Mouse (Mus musculus) liver, embryonic 12.5 days (tissue): ENCODE measurements around the gene Ubash3a. TPM values are rescaled to one million over a fixed set of nuclear protein-coding genes. Genes with fewer than 3 reads are reported as not detected.

Source experiments
- ATAC-seq: fragments of 200-750 bp; cut with Nextera tagmentation; 2 replicates; pipeline ENCODE4 v1.8.0; 2017; ENCODE audit warnings: moderate number of reproducible peaks, mild to moderate bottlenecking, moderate library complexity
- H3K27ac ChIP-seq: fragments of 300-500 bp; sonication (generic); 2 replicates; pipeline ENCODE4 v1.5.1; 2016; ENCODE audit warnings: mild to moderate bottlenecking
- H3K27me3 ChIP-seq: fragments of 300-500 bp; sonication (generic); replicated peaks from 2 replicates; pipeline ENCODE4 v1.6.1; 2016; ENCODE audit warnings: mild to moderate bottlenecking, moderate library complexity
- H3K36me3 ChIP-seq: fragments of 300-500 bp; sonication (generic); 2 replicates; pipeline ENCODE4 v1.6.1; 2016; ENCODE audit warnings: mild to moderate bottlenecking, moderate library complexity
- H3K4me1 ChIP-seq: fragments of 300-500 bp; sonication (generic); 2 replicates; pipeline ENCODE4 v1.6.1; 2016
- H3K4me2 ChIP-seq: fragments of 300-500 bp; sonication (generic); 2 replicates; pipeline ENCODE4 v1.6.1; 2016; ENCODE audit warnings: mild to moderate bottlenecking, moderate library complexity
- H3K4me3 ChIP-seq: fragments of 300-500 bp; sonication (generic); 2 replicates; pipeline ENCODE4 v1.5.1; 2016; ENCODE audit warnings: mild to moderate bottlenecking, moderate library complexity
- H3K9ac ChIP-seq: fragments of 300-500 bp; sonication (generic); 2 replicates; pipeline ENCODE4 v1.6.1; 2016; ENCODE audit warnings: mild to moderate bottlenecking, moderate library complexity
- H3K9me3 ChIP-seq: fragments of 300-500 bp; sonication (generic); replicated peaks from 2 replicates; pipeline ENCODE4 v1.6.1; 2016; ENCODE audit warnings: mild to moderate bottlenecking, moderate library complexity
- WGBS: fragments of 180-500 bp; shearing (Covaris S2); methylation state at CpG from one replicate; pipeline ENCODE4 v1.1.7; 2016; ENCODE audit not compliant: insufficient replicate concordance; 5-methylcytosine and 5-hydroxymethylcytosine counted together
- polyA plus RNA-seq: library from polyadenylated mRNA; unstranded; fragments of >200 nt; fragmentation: Nextera tagmentation; extraction: Ambion mirVana; gene quantifications from 2 replicates; pipeline ENCODE4 v1.2.1, GENCODE M21; 2016

The Ubash3a gene
- 23.2 and 25.6 TPM in 2 replicates for polyA plus RNA-seq

DNA sequence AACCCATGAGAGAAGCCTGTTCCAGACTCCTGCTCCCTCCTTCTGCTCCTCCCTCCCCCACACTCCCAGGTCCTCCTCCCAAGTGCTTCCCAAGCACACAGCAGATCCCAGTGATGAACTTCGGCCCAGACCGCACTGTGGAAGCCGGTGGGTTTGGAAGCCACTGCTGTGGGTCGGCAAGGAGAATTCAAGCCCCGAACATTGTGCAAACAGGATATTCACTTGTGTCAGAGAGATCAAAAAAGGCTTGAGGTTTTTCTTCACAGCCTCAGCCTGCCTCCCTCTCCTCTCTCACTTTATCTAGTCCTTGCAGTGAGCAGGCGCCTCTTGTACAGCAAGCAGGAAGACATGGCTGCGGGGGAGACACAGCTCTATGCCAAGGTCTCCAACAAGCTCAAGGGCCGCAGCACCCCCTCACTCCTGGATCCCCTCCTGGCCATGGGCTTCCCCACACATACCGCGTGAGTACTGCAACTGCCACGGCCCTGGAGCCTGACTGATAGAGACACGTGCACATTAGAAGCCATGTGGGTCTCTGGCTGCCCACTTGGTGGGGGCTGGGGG lies at the start of gene Ubash3a:
Gene Ubash3a, plus strand, starts transcription at position 103 of the 564 bp plus-strand sequence.
- 13% methylated on average over 12 of the region's 12 CpGs for WGBS
- ATAC-seq: peak; percentile 77
- H3K4me3 ChIP-seq: peak within 1 kb of the TSS; percentile 54
- H3K9me3 ChIP-seq: no peaks in the 10 kb centered on the region
- H3K27me3 ChIP-seq: no peaks in the 10 kb centered on the region
- H3K9ac ChIP-seq: peak within 1 kb of the TSS; percentile 74
- peak within 1 kb of the TSS; percentile 84 for H3K27ac ChIP-seq
- peaks cover 62% of the 10 kb centered on the region for H3K4me1 ChIP-seq
- peaks cover 21% of the 10 kb centered on the region for H3K36me3 ChIP-seq
- H3K4me2 ChIP-seq: peak within 1 kb of the TSS; percentile 73

DNA sequence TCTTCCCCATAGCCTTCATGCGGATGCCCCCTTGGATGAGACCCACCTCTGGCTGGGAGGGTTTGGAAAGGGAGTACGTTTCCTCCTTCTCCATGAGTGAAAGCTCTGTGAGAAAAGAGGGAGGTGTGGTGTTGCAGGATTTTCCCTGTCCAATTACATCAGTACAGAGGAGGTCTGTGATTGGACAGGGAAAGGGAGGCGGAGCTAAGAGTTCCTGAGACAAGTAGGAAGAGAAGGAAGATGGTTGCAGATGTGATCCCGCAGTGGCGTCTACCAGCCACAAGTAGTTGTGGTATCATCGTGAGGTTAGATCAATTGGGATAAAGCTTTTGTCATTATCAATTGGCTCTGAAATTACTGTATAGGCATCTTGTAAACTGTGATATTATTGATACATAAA lies 49.8 kb upstream of the Ubash3a start:
- ATAC-seq: no peak
- Histone ChIP-seq H3K27me3 (no peaks in the 10 kb centered on the region), H3K4me2 (no peak overlapping the region), H3K4me3 (no peak overlapping the region), H3K9ac (no peak overlapping the region), H3K9me3 (peaks cover 7% of the 10 kb centered on the region; the same call in 1 of the 2 replicates), H3K36me3 (no peaks in the 10 kb centered on the region), H3K4me1 (0 out of 2 replicates have a peak, but pooled peaks cover 3% of the 10 kb centered on the region), H3K27ac (no peak overlapping the region)
- 73% methylated on average over 6 of the region's 6 CpGs for WGBS

DNA sequence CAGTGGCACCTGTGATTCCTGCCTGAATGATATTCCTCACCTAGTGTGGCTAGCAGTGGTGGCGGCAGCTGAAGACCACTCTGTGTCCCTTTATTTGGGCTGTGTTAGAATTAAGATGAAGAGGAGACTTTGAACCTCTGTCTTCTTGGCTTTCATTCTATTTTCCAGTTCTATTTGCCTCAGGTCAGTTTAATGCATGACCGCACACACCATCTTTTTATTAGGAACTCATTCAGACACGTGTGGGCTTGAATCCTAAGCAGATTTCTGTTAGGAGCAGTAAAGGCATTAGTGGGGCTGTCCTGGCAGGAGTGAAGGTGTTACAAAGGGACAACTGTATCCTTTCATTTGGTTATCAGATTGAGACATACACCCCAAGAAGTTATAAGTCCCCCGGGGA lies 47.4 kb upstream of the Ubash3a start:
- 76% methylated on average over 4 of the region's 4 CpGs for WGBS
- Histone ChIP-seq H3K27ac (no peak overlapping the region), H3K9me3 (peaks cover 7% of the 10 kb centered on the region; the same call in 1 of the 2 replicates), H3K4me2 (no peak overlapping the region), H3K36me3 (no peaks in the 10 kb centered on the region), H3K9ac (no peak overlapping the region), H3K27me3 (no peaks in the 10 kb centered on the region), H3K4me1 (no peaks in the 10 kb centered on the region), H3K4me3 (no peak overlapping the region)
- ATAC-seq: no peak

DNA sequence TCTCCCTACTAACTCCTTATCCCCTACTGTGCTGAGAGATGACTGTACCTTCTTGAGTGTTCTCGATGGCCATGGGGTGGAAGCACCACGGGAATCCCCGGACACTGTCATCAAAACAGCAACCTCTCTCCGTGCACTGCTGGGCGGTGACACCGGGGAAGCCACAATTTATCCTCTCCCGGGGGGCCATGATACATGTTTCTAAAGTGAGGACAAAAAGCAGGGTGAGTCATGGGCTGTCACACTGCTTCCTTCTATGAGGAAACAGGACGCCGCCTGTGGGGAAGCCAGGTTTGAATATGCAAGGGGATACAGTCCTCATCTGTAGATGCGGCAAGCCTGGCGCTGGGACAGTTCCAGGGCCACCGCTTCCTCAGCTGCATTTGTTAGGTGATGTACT lies 45.1 kb upstream of the Ubash3a start:
- Histone ChIP-seq H3K4me1 (no peaks in the 10 kb centered on the region), H3K27me3 (no peaks in the 10 kb centered on the region), H3K9me3 (peaks cover 7% of the 10 kb centered on the region; the same call in 1 of the 2 replicates), H3K9ac (no peak overlapping the region), H3K36me3 (no peaks in the 10 kb centered on the region), H3K27ac (no peak overlapping the region), H3K4me3 (no peak overlapping the region), H3K4me2 (no peak overlapping the region)
- 57% methylated on average over 12 of the region's 12 CpGs for WGBS
- no peak for ATAC-seq

DNA sequence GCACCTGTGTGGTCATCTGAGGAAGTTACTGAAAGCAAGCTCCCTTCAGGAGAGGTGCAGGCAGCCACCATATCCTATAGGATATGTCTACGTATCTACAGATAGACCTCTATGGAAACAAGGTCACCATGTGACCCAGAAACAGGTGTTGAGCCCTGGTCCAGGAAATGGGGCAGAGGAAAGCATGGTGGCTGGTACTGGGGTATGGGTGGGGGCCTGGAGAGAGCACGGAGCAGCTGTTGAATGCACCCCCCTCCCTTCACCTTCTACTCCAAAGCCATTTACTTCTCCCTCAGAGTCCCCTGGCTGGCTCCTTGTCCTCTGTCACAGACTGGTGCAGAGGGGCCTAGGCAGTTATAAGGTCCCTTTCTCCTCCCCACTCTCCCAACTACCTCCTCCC lies 43.9 kb upstream of the Ubash3a start:
- H3K4me3 ChIP-seq: no peak overlapping the region
- no peak overlapping the region for H3K27ac ChIP-seq
- no peak for ATAC-seq
- no peak overlapping the region for H3K4me2 ChIP-seq
- H3K4me1 ChIP-seq: no peaks in the 10 kb centered on the region
- no peaks in the 10 kb centered on the region for H3K36me3 ChIP-seq
- no peaks in the 10 kb centered on the region for H3K27me3 ChIP-seq
- WGBS: 62% methylated on average over 2 of the region's 2 CpGs
- H3K9ac ChIP-seq: no peak overlapping the region
- peaks cover 4% of the 10 kb centered on the region; the same call in 1 of the 2 replicates for H3K9me3 ChIP-seq

DNA sequence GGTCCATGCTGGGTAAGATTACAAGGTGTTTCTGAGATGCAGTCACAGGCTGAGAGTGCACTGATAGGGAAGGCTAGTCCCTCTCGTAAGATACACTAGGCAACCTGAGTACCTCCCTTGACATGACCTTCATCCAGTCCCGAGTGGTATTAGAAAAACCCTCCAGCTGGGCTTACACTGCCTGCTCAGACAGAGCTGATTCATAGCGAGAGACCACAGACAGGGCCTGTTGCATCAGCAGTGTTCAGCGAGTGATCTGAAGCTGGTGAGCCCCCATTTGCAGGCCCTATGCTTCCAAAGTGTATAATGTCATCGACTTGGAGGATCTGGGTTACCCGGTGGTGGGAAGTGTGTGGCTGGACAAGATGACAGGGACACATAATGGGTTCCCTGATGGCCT lies 42.5 kb upstream of the Ubash3a start, which contains the start of gene Tff1:
Gene Tff1, minus strand, starts transcription at position 151 of the 400 bp plus-strand sequence.
- Histone ChIP-seq H3K4me1 (no peaks in the 10 kb centered on the region), H3K27me3 (no peaks in the 10 kb centered on the region), H3K27ac (no peak within 1 kb of the TSS), H3K9me3 (no peaks in the 10 kb centered on the region), H3K4me2 (no peak within 1 kb of the TSS), H3K4me3 (no peak within 1 kb of the TSS), H3K36me3 (no peaks in the 10 kb centered on the region), H3K9ac (no peak within 1 kb of the TSS)
- WGBS: 67% methylated on average over 6 of the region's 6 CpGs
- no peak for ATAC-seq

DNA sequence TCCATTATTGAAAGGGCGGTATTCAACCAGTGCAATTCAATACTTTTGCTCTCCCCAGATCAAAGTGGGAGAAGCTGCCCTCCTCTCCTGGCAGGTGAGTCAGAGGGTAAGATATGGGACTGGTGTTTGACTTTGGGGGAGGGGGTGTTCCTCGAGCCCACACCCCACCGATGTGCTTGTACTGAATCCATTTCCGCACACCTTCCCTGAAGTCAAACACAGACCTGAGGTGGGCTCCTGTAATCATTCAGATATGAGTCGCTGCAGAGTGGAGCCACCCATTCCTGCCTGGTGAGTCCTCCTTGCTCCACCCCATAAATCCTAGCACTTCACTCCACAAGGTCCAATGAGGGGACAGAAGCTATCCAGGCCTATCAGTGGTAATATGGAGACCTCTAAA lies 37.9 kb upstream of the Ubash3a start:
- no peak overlapping the region for H3K27ac ChIP-seq

DNA sequence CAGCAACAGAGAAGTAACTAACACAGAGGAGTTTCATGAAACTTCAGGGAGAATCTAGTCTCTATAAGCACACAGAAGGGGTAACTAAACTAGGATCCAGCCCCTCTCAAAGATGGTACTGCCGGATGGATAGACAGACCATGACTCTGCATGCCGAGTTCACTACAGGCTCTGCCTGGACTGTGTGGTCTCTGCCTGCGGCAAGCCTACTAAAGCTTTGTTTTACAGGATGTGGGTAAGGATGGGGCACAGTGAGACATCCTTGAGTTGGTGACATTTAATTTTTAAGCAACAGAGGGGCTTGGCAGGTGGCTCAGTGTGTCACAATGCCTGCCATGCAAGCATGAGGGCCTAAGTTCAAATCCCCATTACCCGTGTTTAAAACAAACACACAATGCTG lies 31.4 kb upstream of the Ubash3a start:
- H3K9me3 ChIP-seq: no peaks in the 10 kb centered on the region
- no peaks in the 10 kb centered on the region; the same call in 1 of the 2 replicates for H3K27me3 ChIP-seq
- H3K9ac ChIP-seq: no peak overlapping the region
- H3K36me3 ChIP-seq: no peaks in the 10 kb centered on the region
- no peak for ATAC-seq
- 64% methylated on average over 4 of the region's 4 CpGs for WGBS
- H3K4me1 ChIP-seq: peaks cover 2% of the 10 kb centered on the region; the same call in 1 of the 2 replicates
- H3K27ac ChIP-seq: no peak overlapping the region
- no peak overlapping the region for H3K4me3 ChIP-seq
- H3K4me2 ChIP-seq: no peak overlapping the region

More for the DNA sequence above, 37.9 kb upstream of the Ubash3a start:
- Histone ChIP-seq H3K4me1 (no peaks in the 10 kb centered on the region), H3K4me3 (no peak overlapping the region), H3K4me2 (no peak overlapping the region), H3K9ac (no peak overlapping the region), H3K27me3 (no peaks in the 10 kb centered on the region), H3K36me3 (no peaks in the 10 kb centered on the region), H3K9me3 (no peaks in the 10 kb centered on the region)
- no peak for ATAC-seq
- 68% methylated on average over 5 of the region's 5 CpGs for WGBS

DNA sequence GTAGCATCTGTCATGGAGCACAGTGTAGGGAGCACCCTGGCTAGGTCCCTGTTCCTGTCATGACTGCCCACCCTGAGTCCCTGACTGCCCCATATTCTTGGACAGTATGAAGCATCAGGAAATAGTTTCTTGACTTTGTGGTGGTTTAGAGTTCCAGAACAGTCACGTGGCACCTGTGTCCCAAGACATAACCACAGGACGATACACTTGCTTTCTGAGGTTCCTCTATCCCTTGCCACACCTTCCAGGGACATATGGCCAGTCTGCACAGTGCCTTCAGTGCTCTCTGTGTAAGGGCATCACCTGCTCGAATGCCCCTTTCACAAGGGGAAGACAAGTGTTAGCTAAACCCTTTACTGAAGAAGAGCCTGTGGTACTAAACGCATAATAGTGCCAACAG lies 26.2 kb upstream of the Ubash3a start:
- 51% methylated on average over 4 of the region's 4 CpGs for WGBS
- no peaks in the 10 kb centered on the region; the same call in 1 of the 2 replicates for H3K27me3 ChIP-seq
- no peaks in the 10 kb centered on the region for H3K36me3 ChIP-seq
- H3K27ac ChIP-seq: no peak overlapping the region
- no peak overlapping the region for H3K4me3 ChIP-seq
- no peak for ATAC-seq
- H3K9me3 ChIP-seq: no peaks in the 10 kb centered on the region
- peaks cover 5% of the 10 kb centered on the region for H3K4me1 ChIP-seq
- H3K4me2 ChIP-seq: no peak overlapping the region
- H3K9ac ChIP-seq: no peak overlapping the region

DNA sequence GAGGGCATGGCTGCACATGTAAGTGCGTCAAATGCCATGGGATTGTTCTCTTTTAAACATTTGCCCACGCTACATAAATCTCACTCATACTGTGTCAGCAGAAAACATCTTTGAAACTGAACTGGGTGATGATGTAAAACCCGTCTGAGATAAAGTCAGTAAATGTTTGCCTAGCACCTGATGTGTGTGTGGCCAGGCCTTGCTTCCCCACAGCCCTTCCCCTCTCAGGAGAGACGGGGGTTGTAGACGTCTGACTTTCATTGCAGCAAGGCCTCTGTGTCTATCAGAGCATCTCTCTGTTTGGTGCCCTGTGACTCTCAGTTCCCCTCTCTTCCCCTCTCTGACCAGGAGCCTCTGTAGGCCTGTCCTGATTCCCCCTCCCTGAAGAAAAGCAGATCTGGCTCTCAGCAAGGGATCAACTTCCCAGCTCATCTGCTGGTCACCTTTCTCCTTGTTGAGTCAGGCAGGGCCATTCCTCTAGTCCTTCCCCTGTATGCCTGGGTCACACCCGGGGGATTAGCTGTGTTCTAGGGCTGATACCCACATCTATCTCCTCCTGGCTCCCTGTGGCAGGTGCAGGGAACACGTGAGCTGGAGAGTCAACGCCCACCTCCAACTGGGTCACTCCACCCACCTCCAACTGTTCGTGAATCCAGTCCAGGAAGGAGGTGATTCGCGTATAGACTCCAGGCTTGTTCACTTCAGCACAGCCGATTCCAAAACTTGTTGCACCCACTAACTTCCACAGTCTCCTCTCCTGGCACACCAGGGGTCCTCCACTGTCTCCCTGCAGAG lies 24.3 kb upstream of the Ubash3a start:
- no peak for ATAC-seq
- H3K27ac ChIP-seq: no peak overlapping the region
- H3K9ac ChIP-seq: no peak overlapping the region
- H3K4me2 ChIP-seq: no peak overlapping the region
- WGBS: 47% methylated on average over 12 of the region's 12 CpGs
- H3K36me3 ChIP-seq: no peaks in the 10 kb centered on the region
- no peaks in the 10 kb centered on the region for H3K9me3 ChIP-seq
- H3K4me3 ChIP-seq: no peak overlapping the region
- peaks cover 5% of the 10 kb centered on the region for H3K4me1 ChIP-seq
- H3K27me3 ChIP-seq: no peaks in the 10 kb centered on the region; the same call in 1 of the 2 replicates

DNA sequence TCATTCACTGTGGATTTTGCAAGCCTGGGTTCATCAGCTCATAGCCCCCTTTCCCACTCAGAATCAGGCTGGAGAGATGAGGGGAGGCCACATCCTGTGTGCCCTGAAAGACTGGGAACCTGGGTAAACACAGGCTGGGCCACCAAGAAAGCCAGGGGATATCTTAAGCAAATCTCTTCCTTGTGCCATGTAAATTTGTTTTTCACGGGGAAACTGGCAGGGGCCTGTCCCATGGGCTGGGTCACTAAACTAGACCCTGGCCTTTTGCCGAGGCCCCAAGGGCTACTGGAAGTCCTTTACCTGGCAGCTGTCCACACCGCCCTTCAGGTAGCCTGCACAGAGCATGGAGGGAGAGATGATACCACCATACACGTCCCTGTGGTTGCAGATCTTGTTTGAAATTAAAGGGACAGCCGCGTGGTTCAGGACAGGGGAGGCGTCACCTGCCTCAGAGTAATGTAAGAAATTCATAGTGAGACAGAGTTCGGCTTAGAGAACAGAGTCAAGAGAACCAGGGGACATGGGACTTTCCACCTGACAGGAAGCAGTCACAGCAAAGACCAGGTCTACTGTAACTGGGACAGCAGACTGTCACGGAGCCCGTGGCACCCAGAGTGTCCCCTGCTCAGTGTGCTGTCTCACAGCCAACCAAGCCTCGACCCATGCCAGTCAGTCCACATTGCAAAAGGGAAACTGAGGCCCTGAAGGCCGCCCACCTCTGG lies 23.2 kb upstream of the Ubash3a start:
- WGBS: 65% methylated on average over 12 of the region's 12 CpGs
- H3K4me3 ChIP-seq: no peak overlapping the region
- H3K36me3 ChIP-seq: no peaks in the 10 kb centered on the region
- ATAC-seq: no peak
- H3K9ac ChIP-seq: no peak overlapping the region
- H3K27ac ChIP-seq: no peak overlapping the region
- no peaks in the 10 kb centered on the region for H3K9me3 ChIP-seq
- H3K27me3 ChIP-seq: no peaks in the 10 kb centered on the region; the same call in 1 of the 2 replicates
- peaks cover 5% of the 10 kb centered on the region for H3K4me1 ChIP-seq
- no peak overlapping the region for H3K4me2 ChIP-seq

DNA sequence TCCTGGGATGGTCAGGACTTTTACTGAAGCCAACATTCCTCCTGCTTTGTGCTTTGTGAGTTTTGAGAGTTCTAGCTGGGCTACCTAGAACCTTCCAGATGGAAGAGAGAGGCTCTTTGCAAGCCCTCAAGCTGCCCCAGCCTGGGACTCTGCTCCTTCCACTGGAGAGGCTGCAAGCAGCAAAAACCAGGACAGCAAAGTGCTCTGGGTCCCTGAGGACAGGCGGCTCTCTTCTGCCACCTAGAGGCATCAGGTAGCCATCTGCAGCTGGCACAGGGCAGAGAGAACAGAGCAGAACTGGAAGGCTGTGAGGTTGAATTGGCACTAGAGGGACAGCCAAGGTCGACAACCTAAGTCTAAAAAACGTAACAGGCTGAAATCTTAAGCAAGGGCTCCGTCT lies 20.3 kb upstream of the Ubash3a start:
- WGBS: 9% methylated on average over 4 of the region's 4 CpGs
- Histone ChIP-seq H3K4me2 (no peak overlapping the region), H3K36me3 (no peaks in the 10 kb centered on the region), H3K4me1 (no peaks in the 10 kb centered on the region; the same call in 1 of the 2 replicates), H3K9me3 (no peaks in the 10 kb centered on the region), H3K4me3 (no peak overlapping the region), H3K9ac (no peak overlapping the region), H3K27ac (no peak overlapping the region), H3K27me3 (no peaks in the 10 kb centered on the region)
- ATAC-seq: peak; percentile 48; the same call in 1 of the 2 replicates
